In the genomic region with DNA sequence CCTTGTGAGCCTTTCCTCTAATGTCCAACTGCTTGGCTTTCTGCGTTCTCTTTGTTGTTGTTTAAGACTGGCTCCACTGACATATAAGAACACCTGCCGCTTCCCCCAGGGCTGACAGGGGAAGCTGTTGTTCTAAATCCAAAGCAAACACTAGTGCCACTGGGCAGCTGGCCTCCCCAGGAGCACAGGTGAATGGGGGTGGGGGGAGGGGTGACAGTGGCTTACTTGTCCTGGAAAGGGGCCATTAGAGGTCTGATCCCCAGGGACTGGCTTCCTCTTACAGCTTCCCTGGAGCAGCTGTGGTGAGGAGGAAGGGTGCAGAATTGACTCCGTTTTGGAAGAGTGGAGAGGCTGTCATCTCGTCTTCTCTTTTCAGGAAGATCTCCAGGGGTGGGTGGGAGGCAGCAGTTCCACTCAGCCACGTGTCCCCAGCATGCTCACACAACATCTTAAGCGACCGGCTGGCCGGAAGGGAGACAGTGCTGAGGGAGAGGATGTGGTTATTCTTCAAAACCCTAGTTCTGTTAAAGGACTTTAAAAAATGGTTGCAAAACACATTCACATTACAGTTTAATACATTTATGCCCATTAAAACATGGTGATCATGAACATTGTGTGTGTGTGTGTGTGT, we compare ENCODE assay signal across 9 mouse cellular contexts.
DNase-seq lines count a peak whose midpoint lies in the region; ATAC-seq and TF ChIP-seq lines count a peak whose summit lies in the region.
"Had no signal": no experiment of that assay in that cellular context is flagged by ENCODE, and none has a peak within 500 bp of the region (broad histone marks: within the 10 kb centered on the region; RNA-seq: fewer than 3 reads in every experiment).

No protein-coding gene starts in this region.

- WGBS in midbrain, embryonic 10.5 days, result 36% methylated on average over 8 of the region's 8 CpGs
- WGBS in midbrain, embryonic 13.5 days, result 36% methylated on average over 8 of the region's 8 CpGs
- WGBS in limb, embryonic 10.5 days, result 42% methylated on average over 8 of the region's 8 CpGs
- WGBS in forebrain, postnatal 0 days, result 39% methylated on average over 8 of the region's 8 CpGs

- no peak overlapping the region for H3K4me2 ChIP-seq in midbrain, embryonic 13.5 days (replicated peaks)
- no peak overlapping the region for H3K4me2 ChIP-seq in forebrain, postnatal 0 days (ENCODE audit: low read depth)
- H3K4me2 ChIP-seq: limb, embryonic 15.5 days had no signal

- H3K36me3 ChIP-seq in midbrain, embryonic 10.5 days, result no peaks in the 10 kb centered on the region
- no peaks in the 10 kb centered on the region for H3K36me3 ChIP-seq in midbrain, embryonic 13.5 days
- no peaks in the 10 kb centered on the region for H3K36me3 ChIP-seq in limb, embryonic 10.5 days
- no peaks in the 10 kb centered on the region for H3K36me3 ChIP-seq in forebrain, postnatal 0 days (ENCODE audit: insufficient read depth)
- H3K36me3 ChIP-seq: limb, embryonic 15.5 days had no signal

- ATAC-seq in midbrain, embryonic 13.5 days, result no peak
- peak; percentile 65 for ATAC-seq in activated CD4-positive, CD25-positive, alpha-beta regulatory T cell, adult 4 months
- ATAC-seq in forebrain, postnatal 0 days, result no peak
- ATAC-seq: hindbrain, postnatal 0 days had no signal

- peak overlapping the region; percentile 53 for H3K27ac ChIP-seq in midbrain, embryonic 10.5 days (replicated peaks)
- no peak overlapping the region for H3K27ac ChIP-seq in midbrain, embryonic 13.5 days
- H3K27ac ChIP-seq in limb, embryonic 10.5 days, result peak overlapping the region; percentile 12; the same call in 1 of the 2 replicates
- H3K27ac ChIP-seq in forebrain, postnatal 0 days (ENCODE audit: low read depth, low read length), result no peak overlapping the region
- H3K27ac ChIP-seq: hindbrain, postnatal 0 days; limb, embryonic 15.5 days had no signal

- no peak overlapping the region for H3K4me3 ChIP-seq in midbrain, embryonic 10.5 days
- no peak overlapping the region for H3K4me3 ChIP-seq in midbrain, embryonic 13.5 days (replicated peaks)
- H3K4me3 ChIP-seq in limb, embryonic 10.5 days, result no peak overlapping the region
- no peak overlapping the region for H3K4me3 ChIP-seq in forebrain, postnatal 0 days (ENCODE audit: low read depth, low read length)
- H3K4me3 ChIP-seq: limb, embryonic 15.5 days had no signal

- no peak for TF ChIP-seq CTCF in forebrain, postnatal 0 days (IDR thresholded peaks at IDR 0.05; ENCODE audit: low read depth)

- no peak for DNase-seq in midbrain, embryonic 10.5 days (ENCODE audit: low spot score)
- no peak for DNase-seq in limb, embryonic 10.5 days (ENCODE audit: low spot score)
- DNase-seq in thymus, postnatal 10 days (ENCODE audit: low spot score in 2 of 2), result peak; percentile 16 to 29
- DNase-seq in forebrain, postnatal 0 days, result no peak
- DNase-seq in testis, postnatal 10 days (ENCODE audit: low spot score), result no peak

- no peak overlapping the region for H3K9ac ChIP-seq in midbrain, embryonic 13.5 days (replicated peaks)
- H3K9ac ChIP-seq in forebrain, postnatal 0 days, result no peak overlapping the region
- H3K9ac ChIP-seq: limb, embryonic 15.5 days had no signal

- H3K4me1 ChIP-seq in midbrain, embryonic 10.5 days, result peaks cover 32% of the 10 kb centered on the region
- H3K4me1 ChIP-seq in midbrain, embryonic 13.5 days (replicated peaks), result peaks cover 25% of the 10 kb centered on the region
- peaks cover 29% of the 10 kb centered on the region for H3K4me1 ChIP-seq in limb, embryonic 10.5 days
- peaks cover 9% of the 10 kb centered on the region; the same call in 1 of the 2 replicates for H3K4me1 ChIP-seq in forebrain, postnatal 0 days (ENCODE audit: insufficient read depth)

- H3K9me3 ChIP-seq in midbrain, embryonic 10.5 days (replicated peaks), result no peaks in the 10 kb centered on the region
- no peaks in the 10 kb centered on the region for H3K9me3 ChIP-seq in midbrain, embryonic 13.5 days
- H3K9me3 ChIP-seq in limb, embryonic 10.5 days (replicated peaks), result no peaks in the 10 kb centered on the region
- no peaks in the 10 kb centered on the region for H3K9me3 ChIP-seq in forebrain, postnatal 0 days (ENCODE audit: low read length)
- H3K9me3 ChIP-seq: limb, embryonic 15.5 days had no signal

- H3K27me3 ChIP-seq in midbrain, embryonic 10.5 days (ENCODE audit: low read depth, poor library complexity, severe bottlenecking), result peaks cover 6% of the 10 kb centered on the region; the same call in 1 of the 2 replicates
- H3K27me3 ChIP-seq in midbrain, embryonic 13.5 days, result no peaks in the 10 kb centered on the region
- H3K27me3 ChIP-seq in limb, embryonic 10.5 days (ENCODE audit: low read depth, poor library complexity, severe bottlenecking), result 0 out of 2 replicates have a peak, but pooled peaks cover 9% of the 10 kb centered on the region
- H3K27me3 ChIP-seq in forebrain, postnatal 0 days (ENCODE audit: insufficient read depth, low read length), result no peaks in the 10 kb centered on the region

Comparison
In these comparisons a context has a peak if more than half of its experiments do, and no peak if none do; other contexts are left out.
1. H3K27ac ChIP-seq: peak in midbrain, embryonic 10.5 days (single experiment) and limb, embryonic 10.5 days (single experiment); none in midbrain, embryonic 13.5 days (single experiment) and forebrain, postnatal 0 days (single experiment).
2. DNase-seq: peak in thymus, postnatal 10 days (2 of 2); none in midbrain, embryonic 10.5 days (single experiment), limb, embryonic 10.5 days (single experiment), forebrain, postnatal 0 days (single experiment) and testis, postnatal 10 days (single experiment).